Mouse (Mus musculus): ENCODE data around the gene Frem3. TPM values are rescaled to one million over a fixed set of nuclear protein-coding genes. Genes with fewer than 3 reads are reported as not detected.
"Not testable (repeated sequence)": the region's sequence is repeated elsewhere in the genome, so short reads cannot be mapped to it uniquely, and the experiment has no call there.

The Frem3 gene
- polyA plus RNA-seq, 1 experiment from 2014 or later: 0.27 TPM

GRCm38 (mm10) chr8:80738388-80739154 is 127.7 kb downstream of the Frem3 start:
- ATAC-seq (ENCODE audit: insufficient number of reproducible peaks, insufficient read depth, low FRiP score, low read depth): peak; percentile 60; the same call in 1 of the 2 replicates
- under 1% methylated on average over 58 of the region's 84 CpGs for WGBS
- Histone ChIP-seq H3K4me3 (ENCODE audit: low read depth, low read length) (peak overlapping the region; percentile 94), H3K4me2 (replicated peaks; ENCODE audit: low read depth, low read length) (peak overlapping the region; percentile 90), H3K27ac (ENCODE audit: low read length) (peak overlapping the region; percentile 98), H3K9me3 (ENCODE audit: control insufficient read depth, low read depth, low read length) (no peaks in the 10 kb centered on the region), H3K4me1 (ENCODE audit: control insufficient read depth, insufficient read depth, low read length) (peaks cover 4% of the 10 kb centered on the region), H3K9ac (replicated peaks; ENCODE audit: low read depth, low read length) (peak overlapping the region; percentile 85), H3K36me3 (ENCODE audit: control insufficient read depth, insufficient read depth, low read length) (peaks cover 10% of the 10 kb centered on the region; the same call in 1 of the 2 replicates), H3K27me3 (ENCODE audit: control insufficient read depth, insufficient read depth, low read length) (no peaks in the 10 kb centered on the region)

DNA sequence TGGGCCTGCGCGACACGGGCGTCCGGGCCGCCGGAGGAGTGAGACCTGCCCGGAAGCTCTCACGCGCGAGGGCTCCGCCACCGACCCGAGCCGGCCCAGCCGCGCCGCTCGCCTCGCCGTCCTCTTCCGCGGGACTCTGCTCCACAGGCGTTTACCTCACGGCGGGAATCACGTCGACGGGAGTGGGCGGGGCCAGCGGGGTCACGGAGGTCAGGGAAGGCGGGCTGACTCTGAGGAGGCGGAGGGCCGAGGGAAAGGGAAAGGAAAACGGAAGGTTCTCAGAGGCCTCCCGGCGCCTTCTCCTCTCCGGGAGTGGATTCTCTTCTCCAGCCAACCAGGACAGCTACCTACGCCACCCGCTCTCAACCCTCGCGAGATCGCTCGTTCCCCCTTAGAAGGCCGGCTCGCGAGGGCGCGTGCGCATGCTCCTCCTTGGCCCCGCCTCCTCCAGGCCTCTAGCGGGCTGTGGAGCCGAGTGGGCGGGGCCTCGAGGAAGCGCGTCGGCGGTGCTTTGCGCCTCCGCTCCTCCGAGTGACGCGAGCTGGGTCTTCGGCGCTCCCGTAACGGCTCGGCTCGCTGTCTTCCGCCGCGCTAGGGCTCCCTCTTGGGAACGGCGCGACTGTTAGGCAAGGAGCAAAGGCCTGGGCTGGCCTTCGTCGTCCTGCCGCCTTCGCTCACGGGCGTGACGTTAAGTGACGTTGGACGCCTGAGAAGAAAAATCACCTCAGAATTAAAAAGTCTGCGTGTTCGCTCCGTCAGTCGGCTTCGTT is 128.5 kb downstream of the Frem3 start, which contains the start of gene Smarca5:
Smarca5 (minus strand) TSS at position 343 of the 770 bp plus-strand sequence.
- not testable (repeated sequence) for H3K9me3 ChIP-seq (ENCODE audit: control insufficient read depth, low read depth, low read length); H3K36me3 ChIP-seq (ENCODE audit: control insufficient read depth, insufficient read depth, low read length); H3K27me3 ChIP-seq (ENCODE audit: control insufficient read depth, insufficient read depth, low read length); H3K4me1 ChIP-seq (ENCODE audit: control insufficient read depth, insufficient read depth, low read length)
- Histone ChIP-seq H3K27ac (ENCODE audit: low read length) (peak within 1 kb of the TSS; percentile 98), H3K4me3 (ENCODE audit: low read depth, low read length) (peak within 1 kb of the TSS; percentile 94), H3K4me2 (replicated peaks; ENCODE audit: low read depth, low read length) (peak within 1 kb of the TSS; percentile 90), H3K9ac (replicated peaks; ENCODE audit: low read depth, low read length) (peak within 1 kb of the TSS; percentile 85)
- ATAC-seq (ENCODE audit: insufficient number of reproducible peaks, insufficient read depth, low FRiP score, low read depth): peak; percentile 96
- 2% methylated on average over 71 of the region's 91 CpGs for WGBS

GRCm38 (mm10) chr8:80739932-80740331 is 129.1 kb downstream of the Frem3 start:
- WGBS: 12% methylated on average over 14 of the region's 14 CpGs
- peak overlapping the region; percentile 21; the same call in 1 of the 2 replicates for H3K9ac ChIP-seq (replicated peaks; ENCODE audit: low read depth, low read length)
- H3K4me1 ChIP-seq (ENCODE audit: control insufficient read depth, insufficient read depth, low read length): peaks cover 4% of the 10 kb centered on the region
- H3K4me2 ChIP-seq (replicated peaks; ENCODE audit: low read depth, low read length): peak overlapping the region; percentile 46
- H3K27me3 ChIP-seq (ENCODE audit: control insufficient read depth, insufficient read depth, low read length): no peaks in the 10 kb centered on the region
- H3K9me3 ChIP-seq (ENCODE audit: control insufficient read depth, low read depth, low read length): no peaks in the 10 kb centered on the region
- H3K36me3 ChIP-seq (ENCODE audit: control insufficient read depth, insufficient read depth, low read length): peaks cover 6% of the 10 kb centered on the region; the same call in 1 of the 2 replicates
- ATAC-seq (ENCODE audit: insufficient number of reproducible peaks, insufficient read depth, low FRiP score, low read depth): peak; percentile 35; the same call in 1 of the 2 replicates
- peak overlapping the region; percentile 94 for H3K4me3 ChIP-seq (ENCODE audit: low read depth, low read length)
- H3K27ac ChIP-seq (ENCODE audit: low read length): peak overlapping the region; percentile 91

Other genes starting within 250 kb of the Frem3 start
- gene Gypa, start 117.3 kb upstream of the Frem3 start, polyA plus RNA-seq (2014; fragmentation: Nextera tagmentation; extraction: Ambion mirVana): 2.5 and 4.0 TPM in 2 replicates
- 70.7 and 84.1 TPM in 2 replicates for gene Smarca5, start 128.4 kb downstream of the Frem3 start, polyA plus RNA-seq (2014; fragmentation: Nextera tagmentation; extraction: Ambion mirVana)